ENCODE assay signal across 8 mouse cellular contexts in the genomic region with DNA sequence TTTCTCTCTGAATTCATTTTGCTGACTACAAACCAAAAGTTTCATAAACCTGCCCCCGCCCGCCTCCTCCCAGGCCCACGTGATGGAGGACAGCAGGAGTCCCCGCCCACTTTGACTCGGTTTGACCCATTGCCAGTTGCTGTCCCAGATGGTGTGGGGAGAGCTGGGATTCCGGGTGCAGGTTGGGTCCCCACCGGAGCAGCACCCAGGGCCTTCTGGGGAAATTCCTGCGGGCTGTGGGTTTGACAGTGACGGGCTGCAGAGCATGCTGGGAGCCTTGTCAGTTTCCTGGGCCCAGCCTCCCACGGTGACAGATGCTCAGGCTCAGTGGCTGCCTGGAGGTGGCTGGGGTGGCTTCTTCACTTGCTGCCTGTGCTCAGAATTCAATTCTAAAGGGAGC. TPM values are rescaled to one million over a fixed set of nuclear protein-coding genes. Genes with fewer than 3 reads are reported as not detected.
A peak's percentile ranks its signal among the peaks of the same experiment; 100 is the strongest.
DNase-seq lines count a peak whose midpoint lies in the region; ATAC-seq lines count a peak whose summit lies in the region.

No protein-coding gene starts in this region.

- no peak overlapping the region for H3K27ac ChIP-seq in heart, embryonic 11.5 days (ENCODE audit: low read depth, low read length)
- H3K27ac ChIP-seq in forebrain, embryonic 13.5 days = no peak overlapping the region
- H3K27ac ChIP-seq in macrophage = no peak overlapping the region

- H3K79me2 ChIP-seq in macrophage (ENCODE audit: inconsistent target) = no peaks in the 10 kb centered on the region

- no peaks in the 10 kb centered on the region for H3K9me3 ChIP-seq in heart, embryonic 11.5 days (replicated peaks; ENCODE audit: control insufficient read depth, low read length)
- H3K9me3 ChIP-seq in forebrain, embryonic 13.5 days (replicated peaks) = no peaks in the 10 kb centered on the region

- H3K4me1 ChIP-seq in heart, embryonic 11.5 days (ENCODE audit: control insufficient read depth, insufficient read depth, low read length) = peaks cover 58% of the 10 kb centered on the region
- peaks cover 50% of the 10 kb centered on the region for H3K4me1 ChIP-seq in forebrain, embryonic 13.5 days

- peak overlapping the region; percentile 98 for H3K4me2 ChIP-seq in heart, embryonic 11.5 days
- H3K4me2 ChIP-seq in forebrain, embryonic 13.5 days = peak overlapping the region; percentile 99

- no peak for DNase-seq in heart, adult 8-10 months (ENCODE audit: low spot score)
- DNase-seq in layer of hippocampus, adult 9-11 months = peak; percentile 90
- DNase-seq in right cerebral cortex, postnatal 4 days = peak; percentile 34
- DNase-seq in urinary bladder, postnatal 25 days (ENCODE audit: low spot score) = no peak

- H3K9ac ChIP-seq in heart, embryonic 11.5 days (ENCODE audit: low read depth, low read length) = peak overlapping the region; percentile 28; the same call in 1 of the 2 replicates
- H3K9ac ChIP-seq in forebrain, embryonic 13.5 days = no peak overlapping the region

- WGBS in heart, embryonic 11.5 days (ENCODE audit: insufficient replicate concordance) = 2% methylated on average over 10 of the region's 10 CpGs
- WGBS in forebrain, embryonic 13.5 days = 5% methylated on average over 10 of the region's 10 CpGs
- WGBS in macrophage (ENCODE audit: missing documents) = 2% methylated on average over 10 of the region's 10 CpGs

- peaks cover 52% of the 10 kb centered on the region for H3K27me3 ChIP-seq in heart, embryonic 11.5 days (ENCODE audit: control insufficient read depth, insufficient read depth, low read length)
- H3K27me3 ChIP-seq in forebrain, embryonic 13.5 days = peaks cover 60% of the 10 kb centered on the region

- no peak for ATAC-seq in heart, embryonic 11.5 days (replicated peaks; ENCODE audit: insufficient number of reproducible peaks, low FRiP score, low TSS enrichment)
- ATAC-seq in activated CD4-positive, CD25-positive, alpha-beta regulatory T cell, adult 4 months = peak; percentile 82
- peak; percentile 59 for ATAC-seq in forebrain, embryonic 13.5 days

- no peaks in the 10 kb centered on the region for H3K36me3 ChIP-seq in heart, embryonic 11.5 days (ENCODE audit: control insufficient read depth, insufficient read depth, low read length)
- no peaks in the 10 kb centered on the region for H3K36me3 ChIP-seq in forebrain, embryonic 13.5 days (ENCODE audit: poor library complexity, severe bottlenecking)
- no peaks in the 10 kb centered on the region for H3K36me3 ChIP-seq in macrophage (ENCODE audit: inconsistent target)

- peak overlapping the region; percentile 75 for H3K4me3 ChIP-seq in heart, embryonic 11.5 days (ENCODE audit: low read depth, low read length)
- H3K4me3 ChIP-seq in forebrain, embryonic 13.5 days = peak overlapping the region; percentile 67
- H3K4me3 ChIP-seq in macrophage (ENCODE audit: inconsistent target) = peak overlapping the region; percentile 20

RNA-seq across cellular contexts. Expression of a gene that starts 1.9 kb away (rescaled TPM):
- polyA plus RNA-seq in heart, embryonic 11.5 days (2014; fragmentation: Nextera tagmentation; extraction: Ambion mirVana) = 17.9 and 21.3 TPM in 2 replicates
- 100 to 1,000 TPM; 204 to 264 (median 228) TPM for total RNA-seq in heart, adult 8-10 months (2022)
- polyA plus RNA-seq in activated CD4-positive, CD25-positive, alpha-beta regulatory T cell, adult 4 months (2017; shearing (Covaris generic)) = 1 to 10 TPM; 6.5 to 7.7 TPM
- 4.5 and 5.2 TPM in 2 replicates for polyA plus RNA-seq in forebrain, embryonic 13.5 days (2015; fragmentation: Nextera tagmentation; extraction: Ambion mirVana)
- not detected for total RNA-seq in macrophage (2018; cell fraction: chromatin; rRNA removed)
- total RNA-seq in macrophage (2018; cell fraction: cytosol; rRNA removed) = under 1 TPM in 5 of 26 experiments, not detected in 21; 0.10 to 0.24 (median 0.14) TPM
- total RNA-seq in macrophage (2018; cell fraction: nucleus; rRNA removed) = not detected
- not detected in 3 replicates for polyA plus RNA-seq in macrophage (2018)

RNA-seq across cellular contexts. Expression of a gene that starts 52.9 kb away (rescaled TPM):
- polyA plus RNA-seq in heart, embryonic 11.5 days (2014; fragmentation: Nextera tagmentation; extraction: Ambion mirVana) = 46.2 and 52.8 TPM in 2 replicates
- total RNA-seq in heart, adult 8-10 months (2022) = 10 to 100 TPM; 29.2 to 43.0 (median 35.2) TPM
- 10 to 100 TPM in 1 of 2 experiments, 1 to 10 TPM in 1; 9.8 to 12.0 TPM for polyA plus RNA-seq in activated CD4-positive, CD25-positive, alpha-beta regulatory T cell, adult 4 months (2017; shearing (Covaris generic))
- 141 and 154 TPM in 2 replicates for polyA plus RNA-seq in forebrain, embryonic 13.5 days (2015; fragmentation: Nextera tagmentation; extraction: Ambion mirVana)
- 10 to 100 TPM in 12 of 26 experiments, 1 to 10 TPM in 14; 1.4 to 23.7 (median 8.6) TPM for total RNA-seq in macrophage (2018; cell fraction: chromatin; rRNA removed)
- total RNA-seq in macrophage (2018; cell fraction: cytosol; rRNA removed) = 10 to 100 TPM in 17 of 26 experiments, 1 to 10 TPM in 9; 5.5 to 19.0 (median 11.8) TPM
- total RNA-seq in macrophage (2018; cell fraction: nucleus; rRNA removed) = 10 to 100 TPM in 8 of 26 experiments, 1 to 10 TPM in 18; 3.1 to 22.8 (median 6.8) TPM
- polyA plus RNA-seq in macrophage (2018) = 8.3 to 14.7 TPM (median 11.1 TPM) in 3 replicates

Comparison
In these comparisons a context has a peak if more than half of its experiments do, and no peak if none do; other contexts are left out.
1. H3K4me3 ChIP-seq: peak in every context shown above with its lines; median percentile 75 in heart, embryonic 11.5 days; 67 in forebrain, embryonic 13.5 days; 20 in macrophage.
2. DNase-seq: peak in layer of hippocampus, adult 9-11 months (single experiment) and right cerebral cortex, postnatal 4 days (single experiment); none in heart, adult 8-10 months (single experiment) and urinary bladder, postnatal 25 days (single experiment).